ENCODE assay signal across 29 mouse cellular contexts in the genomic region with DNA sequence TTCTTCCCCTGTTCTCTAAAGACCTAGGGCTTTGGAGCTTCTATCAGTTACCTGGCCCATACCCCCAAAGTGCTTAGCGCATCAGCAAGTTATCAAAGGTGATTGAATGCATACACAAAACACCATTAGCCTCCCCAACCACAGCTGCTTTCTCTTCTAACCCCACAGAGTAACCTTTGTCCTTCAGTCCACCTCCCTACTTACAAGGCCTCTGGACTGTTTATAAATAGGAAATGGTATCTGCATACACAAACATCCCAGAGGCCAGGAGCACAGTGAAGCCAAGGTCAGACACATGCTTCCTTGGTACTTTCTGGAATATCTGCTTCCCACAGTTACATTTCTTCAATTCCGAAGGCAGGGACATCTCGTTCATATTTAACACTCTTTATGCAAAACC.
DNase-seq lines count a peak whose midpoint lies in the region; ATAC-seq and TF ChIP-seq lines count a peak whose summit lies in the region.
"Had no signal": no experiment of that assay in that cellular context is flagged by ENCODE, and none has a peak within 500 bp of the region (broad histone marks: within the 10 kb centered on the region; RNA-seq: fewer than 3 reads in every experiment).

No protein-coding gene starts in this region.

- H3K4me3 ChIP-seq in heart, adult 2 months = no peak overlapping the region
- H3K4me3 ChIP-seq in heart, embryonic 16.5 days (ENCODE audit: low read length) = no peak overlapping the region
- H3K4me3 ChIP-seq in heart, embryonic 12.5 days = no peak overlapping the region
- no peak overlapping the region for H3K4me3 ChIP-seq in hindbrain, postnatal 0 days (ENCODE audit: low read length)
- H3K4me3 ChIP-seq: embryonic facial prominence, embryonic 12.5 days; hindbrain, embryonic 10.5 days; kidney, embryonic 15.5 days; liver, embryonic 15.5 days; lung, embryonic 15.5 days; midbrain, embryonic 10.5 days; midbrain, embryonic 15.5 days; neural tube, embryonic 15.5 days had no signal

- peaks cover 3% of the 10 kb centered on the region; the same call in 1 of the 2 replicates for H3K4me1 ChIP-seq in heart, adult 2 months (ENCODE audit: control insufficient read depth, insufficient read depth, low read length)
- peaks cover 15% of the 10 kb centered on the region for H3K4me1 ChIP-seq in heart, embryonic 16.5 days (ENCODE audit: control insufficient read depth, insufficient read depth, low read length)
- peaks cover 14% of the 10 kb centered on the region for H3K4me1 ChIP-seq in heart, embryonic 12.5 days (replicated peaks)
- no peaks in the 10 kb centered on the region for H3K4me1 ChIP-seq in hindbrain, postnatal 0 days (ENCODE audit: insufficient read depth, low read length)
- H3K4me1 ChIP-seq: liver, embryonic 15.5 days; lung, embryonic 15.5 days; midbrain, embryonic 15.5 days had no signal

- H3K79me2 ChIP-seq in heart, adult 2 months (replicated peaks; ENCODE audit: control insufficient read depth, insufficient read depth, low read length) = no peaks in the 10 kb centered on the region

- TF ChIP-seq CTCF in heart, adult 2 months (IDR thresholded peaks at IDR 0.05) = no peak
- TF ChIP-seq CTCF in hindbrain, postnatal 0 days (IDR thresholded peaks at IDR 0.05; ENCODE audit: low read depth) = no peak

- no peaks in the 10 kb centered on the region for H3K36me3 ChIP-seq in heart, adult 2 months (ENCODE audit: control insufficient read depth, insufficient read depth, low read length)
- no peaks in the 10 kb centered on the region for H3K36me3 ChIP-seq in heart, embryonic 16.5 days (ENCODE audit: control insufficient read depth, insufficient read depth)
- no peaks in the 10 kb centered on the region for H3K36me3 ChIP-seq in heart, embryonic 12.5 days
- H3K36me3 ChIP-seq in hindbrain, postnatal 0 days (ENCODE audit: insufficient read depth, low read length) = no peaks in the 10 kb centered on the region
- H3K36me3 ChIP-seq: embryonic facial prominence, embryonic 12.5 days; hindbrain, embryonic 10.5 days; kidney, embryonic 15.5 days; liver, embryonic 15.5 days; lung, embryonic 15.5 days; midbrain, embryonic 10.5 days; midbrain, embryonic 15.5 days; neural tube, embryonic 15.5 days had no signal

- no peak overlapping the region for H3K4me2 ChIP-seq in heart, embryonic 16.5 days (ENCODE audit: low read depth, low read length)
- H3K4me2 ChIP-seq in heart, embryonic 12.5 days = no peak overlapping the region
- no peak overlapping the region for H3K4me2 ChIP-seq in hindbrain, postnatal 0 days (ENCODE audit: low read depth, low read length)
- H3K4me2 ChIP-seq: embryonic facial prominence, embryonic 12.5 days; kidney, embryonic 15.5 days; liver, embryonic 15.5 days; lung, embryonic 15.5 days; midbrain, embryonic 15.5 days; neural tube, embryonic 15.5 days had no signal

- no peak for DNase-seq in heart, adult 2 months
- no peak for DNase-seq in heart, postnatal 4 days
- peak; percentile 23 to 33 for DNase-seq in heart, postnatal 10 days
- DNase-seq in yolk sac, embryonic 10.5 days (ENCODE audit: low spot score) = peak; percentile 20
- DNase-seq in hindbrain, postnatal 0 days (ENCODE audit: low spot score) = no peak
- DNase-seq: adrenal gland, postnatal 25 days; cerebellum, adult 11-12 months; cerebellum, adult 9-11 months; embryo, embryonic 11 days; gastrocnemius, postnatal 36 days; kidney, postnatal 25 days; liver; retina, postnatal 1 day; right cerebral cortex, postnatal 14 days; spleen, adult 18-20 months; thymus, adult 2 months; thymus, postnatal 36 days had no signal

- 58% methylated on average over 3 of the region's 3 CpGs for WGBS in heart, adult 2 months
- WGBS in heart, embryonic 16.5 days = 75% methylated on average over 3 of the region's 3 CpGs
- 74% methylated on average over 3 of the region's 3 CpGs for WGBS in heart, embryonic 12.5 days
- 86% methylated on average over 3 of the region's 3 CpGs for WGBS in hindbrain, postnatal 0 days

- H3K27me3 ChIP-seq in heart, adult 2 months (ENCODE audit: control insufficient read depth, insufficient read depth, low read length) = no peaks in the 10 kb centered on the region
- H3K27me3 ChIP-seq in heart, embryonic 16.5 days (ENCODE audit: control insufficient read depth, insufficient read depth, low read length) = no peaks in the 10 kb centered on the region
- H3K27me3 ChIP-seq in heart, embryonic 12.5 days (replicated peaks) = no peaks in the 10 kb centered on the region
- H3K27me3 ChIP-seq in hindbrain, postnatal 0 days (ENCODE audit: insufficient read depth, low read length) = no peaks in the 10 kb centered on the region
- H3K27me3 ChIP-seq: embryonic facial prominence, embryonic 12.5 days; kidney, embryonic 15.5 days; liver, embryonic 15.5 days; lung, embryonic 15.5 days; midbrain, embryonic 15.5 days; neural tube, embryonic 15.5 days had no signal

- no peak for TF ChIP-seq POLR2A in heart, adult 2 months (IDR thresholded peaks at IDR 0.05; ENCODE audit: insufficient read depth, low read depth, low read length)

- no peak for ATAC-seq in heart, embryonic 16.5 days (replicated peaks; ENCODE audit: extremely low read depth, insufficient read depth, low FRiP score)
- no peak for ATAC-seq in heart, embryonic 12.5 days (ENCODE audit: insufficient number of reproducible peaks, low FRiP score)
- no peak for ATAC-seq in hindbrain, postnatal 0 days
- ATAC-seq: forebrain, embryonic 14.5 days; intestine, postnatal 0 days; midbrain, embryonic 15.5 days had no signal

- no peak overlapping the region for H3K9ac ChIP-seq in heart, adult 2 months (ENCODE audit: low read depth, low read length)
- H3K9ac ChIP-seq in heart, embryonic 16.5 days (ENCODE audit: low read length) = no peak overlapping the region
- H3K9ac ChIP-seq in heart, embryonic 12.5 days = no peak overlapping the region
- no peak overlapping the region for H3K9ac ChIP-seq in hindbrain, postnatal 0 days (replicated peaks; ENCODE audit: low read length)
- H3K9ac ChIP-seq: embryonic facial prominence, embryonic 12.5 days; kidney, embryonic 15.5 days; liver, embryonic 15.5 days; lung, embryonic 15.5 days; midbrain, embryonic 15.5 days; neural tube, embryonic 15.5 days had no signal

- intact Hi-C loops in heart, adult 2 months (cut with DNase I) = no loop called here
- intact Hi-C loops in heart, postnatal 10 days (cut with DNase I) = no loop called here

- H3K9me3 ChIP-seq in heart, embryonic 16.5 days (replicated peaks; ENCODE audit: control insufficient read depth, low read length) = no peaks in the 10 kb centered on the region
- H3K9me3 ChIP-seq in heart, embryonic 12.5 days (replicated peaks) = no peaks in the 10 kb centered on the region
- no peaks in the 10 kb centered on the region for H3K9me3 ChIP-seq in hindbrain, postnatal 0 days (ENCODE audit: low read length)
- H3K9me3 ChIP-seq: embryonic facial prominence, embryonic 12.5 days; hindbrain, embryonic 10.5 days; kidney, embryonic 15.5 days; liver, embryonic 15.5 days; lung, embryonic 15.5 days; midbrain, embryonic 10.5 days; midbrain, embryonic 15.5 days; neural tube, embryonic 15.5 days had no signal

- no peak for TF ChIP-seq EP300 in heart, adult 2 months (IDR thresholded peaks at IDR 0.05; ENCODE audit: insufficient read depth, low read depth, low read length)

- H3K27ac ChIP-seq in heart, adult 2 months = peak overlapping the region; percentile 87
- peak overlapping the region; percentile 45 for H3K27ac ChIP-seq in heart, embryonic 16.5 days (ENCODE audit: low read length)
- no peak overlapping the region for H3K27ac ChIP-seq in heart, embryonic 12.5 days (ENCODE audit: poor library complexity, severe bottlenecking)
- H3K27ac ChIP-seq in hindbrain, postnatal 0 days = no peak overlapping the region
- H3K27ac ChIP-seq: embryonic facial prominence, embryonic 12.5 days; hindbrain, embryonic 10.5 days; kidney, embryonic 15.5 days; liver, embryonic 15.5 days; lung, embryonic 15.5 days; midbrain, embryonic 10.5 days; midbrain, embryonic 15.5 days; neural tube, embryonic 15.5 days had no signal

Comparison
In these comparisons a context has a peak if more than half of its experiments do, and no peak if none do; other contexts are left out.
1. DNase-seq: peak in heart, postnatal 10 days (2 of 2) and yolk sac, embryonic 10.5 days (single experiment); none in heart, adult 2 months (0 of 2), heart, postnatal 4 days (single experiment) and hindbrain, postnatal 0 days (single experiment).
2. H3K27ac ChIP-seq: peak in heart, adult 2 months (single experiment) and heart, embryonic 16.5 days (single experiment); none in heart, embryonic 12.5 days (single experiment) and hindbrain, postnatal 0 days (single experiment).